Mouse (Mus musculus): ENCODE measurements around the gene Kifc3. TPM values are rescaled to one million over a fixed set of nuclear protein-coding genes. Genes with fewer than 3 reads are reported as not detected.

The Kifc3 gene
- total and polyA plus RNA-seq, 3 experiments: 0.78 to 1.8 (median 1.7) TPM

GRCm38 (mm10) chr8:95059812-95060533, 142.6 kb downstream of the Kifc3 start:
- peaks cover 49% of the 10 kb centered on the region for H3K27me3 ChIP-seq (replicated peaks)
- H3K27ac ChIP-seq (ENCODE audit: insufficient read depth, low read depth): no peak overlapping the region
- no peak overlapping the region for H3K9ac ChIP-seq (ENCODE audit: insufficient read depth, low read depth)
- H3K4me3 ChIP-seq (replicated peaks in 1 of 3; ENCODE audit: low read depth in 2 of 3, low read length in 2 of 3, poor library complexity in 1 of 3): no peak overlapping the region
- dilution Hi-C loops (cut with MboI; ENCODE audit: extremely low pct_ligation_motif_present, extremely low pct_unique_long_range_greater_than_20kb, low sequenced_read_pairs): no loop called here
- TF ChIP-seq GABPA (IDR thresholded peaks at IDR 0.05; ENCODE audit: insufficient replicate concordance, low read depth, low read length) (no peak), RCOR1 (conservative IDR thresholded peaks at IDR 0.05; ENCODE audit: low read depth, low read length) (no peak), ZKSCAN1 (IDR thresholded peaks at IDR 0.05; ENCODE audit: borderline replicate concordance, low read depth, low read length) (no peak)
- in situ Hi-C loops (cut with MboI; ENCODE audit: low pct_ligation_motif_present, low pct_unique_long_range_greater_than_20kb, low sequenced_read_pairs): no loop called here
- DNase-seq (ENCODE audit: extremely low read depth): no peak
- no peaks in the 10 kb centered on the region for H3K36me3 ChIP-seq (replicated peaks in 1 of 2; ENCODE audit: control insufficient read depth in 1 of 2, insufficient read depth in 1 of 2, low read length in 1 of 2)
- H3K4me1 ChIP-seq (ENCODE audit: control insufficient read depth in 1 of 2, insufficient read depth in 2 of 2): peaks cover 0 to 4% of the 10 kb centered on the region in 2 experiments; a peak in 1 of 4 replicates
- no peak overlapping the region for H3K4me2 ChIP-seq (ENCODE audit: insufficient read depth, low read depth, poor library complexity, severe bottlenecking)
- H3K79me2 ChIP-seq (replicated peaks; ENCODE audit: control insufficient read depth, extremely low read depth, insufficient read depth, poor library complexity, severe bottlenecking): no peaks in the 10 kb centered on the region
- peaks cover 7% of the 10 kb centered on the region for H3K9me3 ChIP-seq (replicated peaks; ENCODE audit: low read length)

DNA sequence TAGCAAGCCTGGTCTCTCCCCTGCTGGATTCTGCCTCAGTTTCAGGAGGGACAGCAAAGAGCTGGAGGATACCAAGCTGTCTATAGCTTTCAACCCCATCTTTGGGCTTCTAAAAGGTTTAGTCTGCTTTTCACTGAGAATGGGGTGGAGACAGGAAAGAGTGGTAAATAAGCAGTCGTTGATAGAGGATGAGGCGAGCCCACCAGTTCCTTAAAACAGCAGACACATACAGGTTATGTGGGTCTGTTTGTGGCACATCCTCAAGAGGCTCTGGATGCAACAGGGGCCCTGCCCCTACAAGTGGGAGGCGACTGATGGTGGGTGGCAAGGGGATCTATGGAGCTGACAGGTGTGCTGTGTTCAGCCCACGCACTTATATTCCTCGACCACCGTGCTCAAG, 144.0 kb downstream of the Kifc3 start:
- peaks cover 7% of the 10 kb centered on the region for H3K9me3 ChIP-seq (replicated peaks; ENCODE audit: low read length)
- in situ Hi-C loops (cut with MboI; ENCODE audit: low pct_ligation_motif_present, low pct_unique_long_range_greater_than_20kb, low sequenced_read_pairs): no loop called here
- DNase-seq (ENCODE audit: extremely low read depth): no peak
- H3K4me1 ChIP-seq (ENCODE audit: control insufficient read depth in 1 of 2, insufficient read depth in 2 of 2): peaks cover 0 to 4% of the 10 kb centered on the region in 2 experiments; a peak in 1 of 4 replicates
- H3K4me3 ChIP-seq (replicated peaks in 1 of 3; ENCODE audit: low read depth in 2 of 3, low read length in 2 of 3, poor library complexity in 1 of 3): no peak overlapping the region
- dilution Hi-C loops (cut with MboI; ENCODE audit: extremely low pct_ligation_motif_present, extremely low pct_unique_long_range_greater_than_20kb, low sequenced_read_pairs): no loop called here
- no peaks in the 10 kb centered on the region for H3K36me3 ChIP-seq (replicated peaks in 1 of 2; ENCODE audit: control insufficient read depth in 1 of 2, insufficient read depth in 1 of 2, low read length in 1 of 2)
- H3K79me2 ChIP-seq (replicated peaks; ENCODE audit: control insufficient read depth, extremely low read depth, insufficient read depth, poor library complexity, severe bottlenecking): no peaks in the 10 kb centered on the region
- peaks cover 48% of the 10 kb centered on the region for H3K27me3 ChIP-seq (replicated peaks)
- H3K27ac ChIP-seq (ENCODE audit: insufficient read depth, low read depth): no peak overlapping the region
- no peak overlapping the region for H3K4me2 ChIP-seq (ENCODE audit: insufficient read depth, low read depth, poor library complexity, severe bottlenecking)
- TF ChIP-seq BHLHE40 (IDR thresholded peaks at IDR 0.05; ENCODE audit: low read depth, low read length) (no peak), JUN (IDR thresholded peaks at IDR 0.05; ENCODE audit: insufficient read depth, low read depth, low read length) (no peak), NRF1 (IDR thresholded peaks at IDR 0.05; ENCODE audit: low read depth, low read length) (no peak), POLR2A (IDR thresholded peaks at IDR 0.05; ENCODE audit: low read depth, low read length) (no peak), USF2 (conservative IDR thresholded peaks at IDR 0.05; ENCODE audit: low read depth, low read length) (no peak), MEF2A (IDR thresholded peaks at IDR 0.05; ENCODE audit: borderline replicate concordance, low read depth, low read length) (no peak), JUND (conservative IDR thresholded peaks at IDR 0.05; ENCODE audit: low read depth, low read length) (no peak), IRF4 (IDR thresholded peaks at IDR 0.05; ENCODE audit: low read depth, low read length) (no peak), ZNF384 (IDR thresholded peaks at IDR 0.05; ENCODE audit: low read depth, low read length) (no peak), MYC (IDR thresholded peaks at IDR 0.05; ENCODE audit: low read depth, low read length) (no peak), EP300 (IDR thresholded peaks at IDR 0.05; ENCODE audit: low read length) (no peak), RAD21 (IDR thresholded peaks at IDR 0.05; ENCODE audit: low read depth, low read length) (no peak), TBP (conservative IDR thresholded peaks at IDR 0.05; ENCODE audit: low read depth, low read length) (no peak), POLR2AphosphoS2 (IDR thresholded peaks at IDR 0.05; ENCODE audit: low read depth, low read length) (no peak), SIN3A (IDR thresholded peaks at IDR 0.05; ENCODE audit: low read length) (no peak)
- no peak overlapping the region for H3K9ac ChIP-seq (ENCODE audit: insufficient read depth, low read depth)

Data from CH12.LX (cell line).